Mouse (Mus musculus): ENCODE measurements around the gene Sumo1.

GRCm38 (mm10) chr1:59687493-59687892 is 16.9 kb upstream of the Sumo1 start:
- no peak for TF ChIP-seq POLR2A (IDR thresholded peaks at IDR 0.05; ENCODE audit: control insufficient read depth, extremely low read depth, insufficient read depth, low read length, poor library complexity)
- TF ChIP-seq CTCF (IDR thresholded peaks at IDR 0.05; ENCODE audit: borderline replicate concordance, control insufficient read depth, extremely low read depth, insufficient read depth, low read length, poor library complexity) = no peak
